Mouse (Mus musculus) left cerebral cortex, adult 9 months (tissue): ENCODE data around the gene Rab27a.
"Not testable (repeated sequence)": the region's sequence is repeated elsewhere in the genome, so short reads cannot be mapped to it uniquely, and the experiment has no call there.

Source experiments
- DNase-seq, 2 experiments: peaks; one replicate each; pipeline ENCODE4 v3.0.0; 2022; ENCODE audit warnings: low spot score in 2 of 2

Rab27a gene

GRCm38 (mm10) chr9:73045711-73046110 lies 1.1 kb downstream of the Rab27a start:
- no peak for DNase-seq

GRCm38 (mm10) chr9:73047906-73048305 lies 3.3 kb downstream of the Rab27a start:
- DNase-seq = no peak

- no peak for DNase-seq
Observed at GRCm38 (mm10) chr9:73048927-73049326, 4.3 kb downstream of the Rab27a start.

GRCm38 (mm10) chr9:73049833-73050232 lies 5.2 kb downstream of the Rab27a start:
- DNase-seq = no peak

- no peak for DNase-seq
Observed at GRCm38 (mm10) chr9:73050606-73051005, 6.0 kb downstream of the Rab27a start.

GRCm38 (mm10) chr9:73055441-73055911 lies 10.8 kb downstream of the Rab27a start:
- no peak for DNase-seq

- no peak for DNase-seq
Observed at GRCm38 (mm10) chr9:73059224-73059623, 14.6 kb downstream of the Rab27a start.

- no peak for DNase-seq
Observed at GRCm38 (mm10) chr9:73063621-73064290, 19.1 kb downstream of the Rab27a start.

- no peak for DNase-seq
Observed at GRCm38 (mm10) chr9:73067086-73067485, 22.4 kb downstream of the Rab27a start.

- peak; percentile 59 to 81 for DNase-seq
Observed at GRCm38 (mm10) chr9:73068230-73068679, 23.6 kb downstream of the Rab27a start.

- no peak for DNase-seq
Observed at GRCm38 (mm10) chr9:73068688-73069087, 24.0 kb downstream of the Rab27a start.

GRCm38 (mm10) chr9:73070971-73071659 lies 26.5 kb downstream of the Rab27a start:
- peak in 1 of 2 experiments; percentile 24 for DNase-seq

- no peak for DNase-seq
Observed at GRCm38 (mm10) chr9:73072426-73072825, 27.8 kb downstream of the Rab27a start.

- DNase-seq = no peak
Observed at GRCm38 (mm10) chr9:73073169-73073568, 28.5 kb downstream of the Rab27a start.

- DNase-seq = not testable (repeated sequence)
Observed at GRCm38 (mm10) chr9:73079349-73079748, 34.7 kb downstream of the Rab27a start.

GRCm38 (mm10) chr9:73079801-73080325 lies 35.2 kb downstream of the Rab27a start:
- DNase-seq = no peak

- DNase-seq = no peak
Observed at GRCm38 (mm10) chr9:73082291-73083000, 37.8 kb downstream of the Rab27a start.

GRCm38 (mm10) chr9:73083956-73084355 lies 39.3 kb downstream of the Rab27a start:
- no peak for DNase-seq

GRCm38 (mm10) chr9:73085845-73086244 lies 41.2 kb downstream of the Rab27a start:
- DNase-seq = no peak

- no peak for DNase-seq
Observed at GRCm38 (mm10) chr9:73087121-73087520, 42.5 kb downstream of the Rab27a start.

- no peak for DNase-seq
Observed at GRCm38 (mm10) chr9:73087581-73087980, 42.9 kb downstream of the Rab27a start.

- DNase-seq = no peak
Observed at GRCm38 (mm10) chr9:73089222-73089920, 44.7 kb downstream of the Rab27a start.
